Mouse (Mus musculus): ENCODE measurements around the gene St7. TPM values are rescaled to one million over a fixed set of nuclear protein-coding genes. Genes with fewer than 3 reads are reported as not detected.

Gene St7
- total RNA-seq, 2 experiments from 2014 or later: 15.6 to 17.4 TPM

GRCm38 (mm10) chr6:17931187-17931586 lies 238.5 kb downstream of the St7 start:
- DNase-seq: no peak
- intact Hi-C loops (cut with DNase I): no loop called here

GRCm38 (mm10) chr6:17931835-17932234 lies 239.1 kb downstream of the St7 start:
- no peak for DNase-seq

GRCm38 (mm10) chr6:17932806-17933205 lies 240.1 kb downstream of the St7 start:
- DNase-seq: no peak
- intact Hi-C loops (cut with DNase I): no loop called here

More at GRCm38 (mm10) chr6:17931835-17932234, 239.1 kb downstream of the St7 start:
- intact Hi-C loops (cut with DNase I): no loop called here

GRCm38 (mm10) chr6:17938631-17939346 lies 246.1 kb downstream of the St7 start:
- intact Hi-C loops (cut with DNase I): no loop called here

GRCm38 (mm10) chr6:17941916-17942315 lies 249.2 kb downstream of the St7 start:
- intact Hi-C loops (cut with DNase I): no loop called here
- DNase-seq: no peak

More at GRCm38 (mm10) chr6:17938631-17939346, 246.1 kb downstream of the St7 start:
- no peak for DNase-seq

GRCm38 (mm10) chr6:17942344-17942743 lies 249.6 kb downstream of the St7 start:
- no peak for DNase-seq

GRCm38 (mm10) chr6:17943877-17944617 lies 251.3 kb downstream of the St7 start:
- DNase-seq: no peak
- intact Hi-C loops (cut with DNase I): no loop called here

More at GRCm38 (mm10) chr6:17942344-17942743, 249.6 kb downstream of the St7 start:
- intact Hi-C loops (cut with DNase I): no loop called here

- intact Hi-C loops (cut with DNase I): no loop called here
- no peak for DNase-seq
These were observed 253.7 kb downstream of the St7 start for GRCm38 (mm10) chr6:17946456-17946855.

GRCm38 (mm10) chr6:17947130-17947831 lies 254.5 kb downstream of the St7 start:
- intact Hi-C loops (cut with DNase I): no loop called here
- no peak for DNase-seq

GRCm38 (mm10) chr6:17949103-17949502 lies 256.4 kb downstream of the St7 start:
- DNase-seq: no peak
- intact Hi-C loops (cut with DNase I): no loop called here

- intact Hi-C loops (cut with DNase I): no loop called here
- no peak for DNase-seq
These were observed 259.0 kb downstream of the St7 start for GRCm38 (mm10) chr6:17951779-17952178.

GRCm38 (mm10) chr6:17963455-17963854 lies 270.7 kb downstream of the St7 start:
- intact Hi-C loops (cut with DNase I): no loop called here
- DNase-seq: no peak

GRCm38 (mm10) chr6:17968467-17969144 lies 275.9 kb downstream of the St7 start:
- intact Hi-C loops (cut with DNase I): no loop called here
- no peak for DNase-seq

GRCm38 (mm10) chr6:17969815-17970214 lies 277.1 kb downstream of the St7 start:
- DNase-seq: no peak
- intact Hi-C loops (cut with DNase I): no loop called here

GRCm38 (mm10) chr6:17971393-17971792 lies 278.7 kb downstream of the St7 start:
- intact Hi-C loops (cut with DNase I): no loop called here
- DNase-seq: no peak

GRCm38 (mm10) chr6:17974416-17974815 lies 281.7 kb downstream of the St7 start:
- intact Hi-C loops (cut with DNase I): no loop called here

GRCm38 (mm10) chr6:17977165-17977564 lies 284.4 kb downstream of the St7 start:
- no peak for DNase-seq

More at GRCm38 (mm10) chr6:17974416-17974815, 281.7 kb downstream of the St7 start:
- DNase-seq: no peak

GRCm38 (mm10) chr6:17978324-17978723 lies 285.6 kb downstream of the St7 start:
- no peak for DNase-seq
- intact Hi-C loops (cut with DNase I): no loop called here

More at GRCm38 (mm10) chr6:17977165-17977564, 284.4 kb downstream of the St7 start:
- intact Hi-C loops (cut with DNase I): no loop called here

- DNase-seq: no peak
- intact Hi-C loops (cut with DNase I): no loop called here
These were observed 286.1 kb downstream of the St7 start for GRCm38 (mm10) chr6:17978881-17979280.

- intact Hi-C loops (cut with DNase I): no loop called here
- DNase-seq: no peak
These were observed 286.6 kb downstream of the St7 start for GRCm38 (mm10) chr6:17979361-17979760.
